Mouse (Mus musculus): ENCODE results near the gene Ralb. TPM values are rescaled to one million over a fixed set of nuclear protein-coding genes. Genes with fewer than 3 reads are reported as not detected.

Ralb gene
- polyA plus RNA-seq, 1 experiment from 2014 or later, result 102 TPM

DNA sequence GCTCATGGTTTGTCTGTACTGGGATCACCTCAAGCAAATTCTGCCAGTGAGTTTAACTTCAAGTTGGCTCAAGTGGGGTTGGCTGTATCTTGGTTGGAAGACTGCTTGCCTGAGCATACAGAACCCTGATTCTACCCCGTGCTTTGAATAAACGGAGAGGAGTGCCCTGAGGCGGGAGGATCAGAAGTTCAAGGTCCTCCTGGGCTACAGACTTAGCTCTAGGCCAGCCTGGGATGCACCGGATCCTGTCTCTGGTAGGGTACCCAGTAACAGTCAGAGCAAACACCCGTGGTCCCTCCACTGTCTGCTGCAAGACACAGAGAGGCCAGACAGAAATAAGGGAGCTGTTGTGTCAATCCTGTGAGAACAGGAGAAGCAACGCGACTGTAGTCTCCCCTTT lies 17.1 kb upstream of the Ralb start:
- Histone ChIP-seq H3K4me1 (ENCODE audit: control insufficient read depth, insufficient read depth, low read length) (no peaks in the 10 kb centered on the region), H3K36me3 (replicated peaks; ENCODE audit: control insufficient read depth, insufficient read depth, low read depth, low read length) (no peaks in the 10 kb centered on the region), H3K4me3 (ENCODE audit: low read depth, low read length) (no peak overlapping the region), H3K27me3 (ENCODE audit: control insufficient read depth, insufficient read depth, low read length) (no peaks in the 10 kb centered on the region), H3K9ac (replicated peaks; ENCODE audit: low read length) (no peak overlapping the region), H3K9me3 (replicated peaks; ENCODE audit: control insufficient read depth, low read length) (no peaks in the 10 kb centered on the region), H3K4me2 (ENCODE audit: low read depth, low read length) (no peak overlapping the region), H3K27ac (replicated peaks; ENCODE audit: low read depth, low read length) (no peak overlapping the region)
- WGBS, result 80% methylated on average over 7 of the region's 7 CpGs
- ATAC-seq (replicated peaks; ENCODE audit: insufficient number of reproducible peaks, low FRiP score, low TSS enrichment, low read depth), result no peak
- no peak for DNase-seq (ENCODE audit: low spot score)

DNA sequence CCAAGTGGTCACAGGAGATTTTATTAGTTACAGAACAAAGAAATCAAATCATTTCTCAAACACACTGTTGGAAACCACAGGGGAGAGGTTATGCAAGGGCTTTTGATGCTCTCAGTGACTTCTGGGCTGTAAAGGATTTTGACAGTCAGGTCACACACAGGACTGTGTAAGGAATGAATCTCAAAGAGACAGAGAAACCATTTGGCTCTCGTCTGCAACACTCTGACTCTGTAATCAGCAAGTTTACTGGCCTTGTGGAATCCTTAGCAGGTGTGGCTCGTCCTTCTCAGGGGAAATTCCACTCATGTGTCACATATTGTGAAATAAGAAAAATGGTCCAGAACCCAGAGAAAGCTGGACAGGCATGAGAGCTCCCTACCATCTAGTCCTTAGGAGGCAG lies 16.4 kb upstream of the Ralb start:
- H3K9me3 ChIP-seq (replicated peaks; ENCODE audit: control insufficient read depth, low read length), result no peaks in the 10 kb centered on the region
- H3K36me3 ChIP-seq (replicated peaks; ENCODE audit: control insufficient read depth, insufficient read depth, low read depth, low read length), result no peaks in the 10 kb centered on the region
- 63% methylated on average over 2 of the region's 2 CpGs for WGBS
- ATAC-seq (replicated peaks; ENCODE audit: insufficient number of reproducible peaks, low FRiP score, low TSS enrichment, low read depth) (no peak), DNase-seq (ENCODE audit: low spot score) (no peak)
- H3K27me3 ChIP-seq (ENCODE audit: control insufficient read depth, insufficient read depth, low read length), result no peaks in the 10 kb centered on the region
- no peak overlapping the region for H3K27ac ChIP-seq (replicated peaks; ENCODE audit: low read depth, low read length)
- no peak overlapping the region for H3K4me3 ChIP-seq (ENCODE audit: low read depth, low read length)
- no peaks in the 10 kb centered on the region for H3K4me1 ChIP-seq (ENCODE audit: control insufficient read depth, insufficient read depth, low read length)
- H3K4me2 ChIP-seq (ENCODE audit: low read depth, low read length), result no peak overlapping the region
- no peak overlapping the region for H3K9ac ChIP-seq (replicated peaks; ENCODE audit: low read length)

DNA sequence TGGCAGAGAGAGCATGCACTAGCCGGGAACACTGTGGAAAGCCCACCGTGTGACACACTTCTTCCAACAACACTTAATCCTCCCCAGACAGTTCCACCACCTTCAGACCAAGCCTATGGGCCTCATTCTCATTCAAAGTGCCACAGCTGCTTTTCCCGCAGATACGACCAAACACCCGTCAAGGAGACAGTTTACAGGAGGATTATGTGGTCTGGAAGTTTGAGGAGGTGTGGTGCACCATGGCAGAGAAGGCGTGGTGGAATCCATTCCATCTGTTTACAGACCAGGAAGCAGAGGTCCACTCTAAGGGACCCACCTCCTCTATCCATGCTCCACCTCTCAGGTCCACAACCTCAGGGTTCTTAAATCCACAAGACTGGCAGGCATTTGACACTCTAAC lies 14.7 kb upstream of the Ralb start:
- no peak for ATAC-seq (replicated peaks; ENCODE audit: insufficient number of reproducible peaks, low FRiP score, low TSS enrichment, low read depth)
- H3K9me3 ChIP-seq (replicated peaks; ENCODE audit: control insufficient read depth, low read length), result no peaks in the 10 kb centered on the region
- 82% methylated on average over 6 of the region's 6 CpGs for WGBS

DNA sequence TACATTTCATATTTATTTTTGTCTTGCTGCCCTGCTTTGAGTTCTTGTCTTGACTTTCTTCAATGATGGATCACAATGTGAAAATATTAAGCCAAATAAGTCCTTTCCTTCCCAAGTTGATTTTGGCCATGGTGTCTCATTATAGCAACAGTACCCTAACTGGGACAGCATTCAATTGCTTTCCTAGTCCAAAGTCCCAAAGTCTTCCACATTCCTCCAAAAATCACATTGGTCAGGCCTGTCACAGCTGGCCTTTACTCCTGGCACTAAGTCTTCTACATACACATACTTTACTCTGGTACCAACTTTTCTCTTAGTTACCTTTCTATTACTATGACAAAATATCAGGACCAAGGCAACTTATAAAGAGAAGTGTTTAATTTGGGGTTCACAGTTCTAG lies 14.2 kb upstream of the Ralb start:
- Histone ChIP-seq H3K4me1 (ENCODE audit: control insufficient read depth, insufficient read depth, low read length) (no peaks in the 10 kb centered on the region), H3K27me3 (ENCODE audit: control insufficient read depth, insufficient read depth, low read length) (no peaks in the 10 kb centered on the region), H3K4me2 (ENCODE audit: low read depth, low read length) (no peak overlapping the region), H3K9ac (replicated peaks; ENCODE audit: low read length) (no peak overlapping the region), H3K4me3 (ENCODE audit: low read depth, low read length) (no peak overlapping the region), H3K27ac (replicated peaks; ENCODE audit: low read depth, low read length) (no peak overlapping the region), H3K9me3 (replicated peaks; ENCODE audit: control insufficient read depth, low read length) (no peaks in the 10 kb centered on the region), H3K36me3 (replicated peaks; ENCODE audit: control insufficient read depth, insufficient read depth, low read depth, low read length) (no peaks in the 10 kb centered on the region)
- DNase-seq (ENCODE audit: low spot score), result no peak
- no peak for ATAC-seq (replicated peaks; ENCODE audit: insufficient number of reproducible peaks, low FRiP score, low TSS enrichment, low read depth)

More for the DNA sequence above, 14.7 kb upstream of the Ralb start:
- Histone ChIP-seq H3K4me3 (ENCODE audit: low read depth, low read length) (no peak overlapping the region), H3K27ac (replicated peaks; ENCODE audit: low read depth, low read length) (no peak overlapping the region), H3K27me3 (ENCODE audit: control insufficient read depth, insufficient read depth, low read length) (no peaks in the 10 kb centered on the region), H3K4me2 (ENCODE audit: low read depth, low read length) (no peak overlapping the region), H3K4me1 (ENCODE audit: control insufficient read depth, insufficient read depth, low read length) (no peaks in the 10 kb centered on the region), H3K9ac (replicated peaks; ENCODE audit: low read length) (no peak overlapping the region), H3K36me3 (replicated peaks; ENCODE audit: control insufficient read depth, insufficient read depth, low read depth, low read length) (no peaks in the 10 kb centered on the region)
- DNase-seq (ENCODE audit: low spot score), result no peak

GRCm38 (mm10) chr1:119518060-119518459 lies 13.5 kb upstream of the Ralb start:
- no peak for DNase-seq (ENCODE audit: low spot score)
- H3K27me3 ChIP-seq (ENCODE audit: control insufficient read depth, insufficient read depth, low read length), result no peaks in the 10 kb centered on the region
- H3K36me3 ChIP-seq (replicated peaks; ENCODE audit: control insufficient read depth, insufficient read depth, low read depth, low read length), result no peaks in the 10 kb centered on the region
- H3K27ac ChIP-seq (replicated peaks; ENCODE audit: low read depth, low read length), result no peak overlapping the region
- ATAC-seq (replicated peaks; ENCODE audit: insufficient number of reproducible peaks, low FRiP score, low TSS enrichment, low read depth), result no peak
- WGBS, result 90% methylated on average over 7 of the region's 7 CpGs
- no peak overlapping the region for H3K9ac ChIP-seq (replicated peaks; ENCODE audit: low read length)
- H3K4me2 ChIP-seq (ENCODE audit: low read depth, low read length), result no peak overlapping the region
- H3K9me3 ChIP-seq (replicated peaks; ENCODE audit: control insufficient read depth, low read length), result no peaks in the 10 kb centered on the region
- H3K4me3 ChIP-seq (ENCODE audit: low read depth, low read length), result no peak overlapping the region
- no peaks in the 10 kb centered on the region for H3K4me1 ChIP-seq (ENCODE audit: control insufficient read depth, insufficient read depth, low read length)

DNA sequence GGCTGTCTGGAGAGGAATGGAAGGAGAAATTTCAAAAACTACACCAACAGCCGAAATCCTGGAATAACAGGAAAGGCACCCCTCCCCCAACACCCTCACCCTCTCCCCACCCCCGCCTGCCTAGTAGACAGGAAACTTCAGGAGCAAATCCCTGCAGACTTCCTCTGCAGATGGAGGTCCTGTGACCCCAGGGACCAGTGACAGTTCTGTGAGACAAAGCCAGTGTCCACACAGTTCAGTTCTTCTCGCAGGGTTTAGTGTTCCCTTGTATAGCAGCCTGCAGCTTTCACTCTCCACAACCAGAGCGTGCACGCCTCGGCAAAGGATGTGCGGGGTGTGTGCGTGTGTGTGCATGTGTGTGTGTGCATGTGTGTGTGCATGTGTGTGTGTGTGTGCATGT lies 6.3 kb upstream of the Ralb start:
- no peak for DNase-seq (ENCODE audit: low spot score)
- H3K4me2 ChIP-seq (ENCODE audit: low read depth, low read length), result no peak overlapping the region

GRCm38 (mm10) chr1:119510409-119510808 lies 5.8 kb upstream of the Ralb start:
- Histone ChIP-seq H3K9me3 (replicated peaks; ENCODE audit: control insufficient read depth, low read length) (no peaks in the 10 kb centered on the region), H3K4me2 (ENCODE audit: low read depth, low read length) (no peak overlapping the region), H3K4me3 (ENCODE audit: low read depth, low read length) (no peak overlapping the region), H3K4me1 (ENCODE audit: control insufficient read depth, insufficient read depth, low read length) (no peaks in the 10 kb centered on the region), H3K36me3 (replicated peaks; ENCODE audit: control insufficient read depth, insufficient read depth, low read depth, low read length) (no peaks in the 10 kb centered on the region), H3K27me3 (ENCODE audit: control insufficient read depth, insufficient read depth, low read length) (no peaks in the 10 kb centered on the region), H3K27ac (replicated peaks; ENCODE audit: low read depth, low read length) (no peak overlapping the region), H3K9ac (replicated peaks; ENCODE audit: low read length) (no peak overlapping the region)
- DNase-seq (ENCODE audit: low spot score) (no peak), ATAC-seq (replicated peaks; ENCODE audit: insufficient number of reproducible peaks, low FRiP score, low TSS enrichment, low read depth) (no peak)
- whole genome bisulfite sequencing, result 67% methylated on average over 9 of the region's 9 CpGs

More for the DNA sequence above, 6.3 kb upstream of the Ralb start:
- ATAC-seq (replicated peaks; ENCODE audit: insufficient number of reproducible peaks, low FRiP score, low TSS enrichment, low read depth), result no peak
- H3K27me3 ChIP-seq (ENCODE audit: control insufficient read depth, insufficient read depth, low read length), result no peaks in the 10 kb centered on the region
- H3K4me1 ChIP-seq (ENCODE audit: control insufficient read depth, insufficient read depth, low read length), result no peaks in the 10 kb centered on the region
- no peak overlapping the region for H3K9ac ChIP-seq (replicated peaks; ENCODE audit: low read length)
- H3K27ac ChIP-seq (replicated peaks; ENCODE audit: low read depth, low read length), result no peak overlapping the region
- WGBS, result 59% methylated on average over 8 of the region's 8 CpGs
- no peaks in the 10 kb centered on the region for H3K9me3 ChIP-seq (replicated peaks; ENCODE audit: control insufficient read depth, low read length)
- no peak overlapping the region for H3K4me3 ChIP-seq (ENCODE audit: low read depth, low read length)
- no peaks in the 10 kb centered on the region for H3K36me3 ChIP-seq (replicated peaks; ENCODE audit: control insufficient read depth, insufficient read depth, low read depth, low read length)

DNA sequence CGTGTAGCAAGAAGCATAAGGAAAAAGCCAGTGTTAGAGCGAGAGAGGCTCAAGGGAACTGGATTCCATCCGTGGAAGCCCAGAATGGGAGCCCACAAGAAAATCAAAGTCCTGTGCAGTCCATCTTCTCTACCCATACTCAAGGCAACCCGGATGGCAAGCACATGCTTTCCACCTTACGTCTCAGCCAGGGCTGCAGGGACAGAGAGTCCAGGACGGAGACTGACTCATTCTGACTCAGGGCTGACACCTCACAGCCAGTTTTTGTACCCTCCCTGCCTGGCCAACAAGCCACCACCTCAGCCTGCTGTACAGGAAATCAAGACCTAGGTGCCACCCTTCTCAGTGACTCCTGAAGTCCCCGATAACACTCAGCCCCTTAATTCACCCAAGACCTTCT lies 4.9 kb upstream of the Ralb start:
- no peak overlapping the region for H3K27ac ChIP-seq (replicated peaks; ENCODE audit: low read depth, low read length)
- H3K4me3 ChIP-seq (ENCODE audit: low read depth, low read length), result no peak overlapping the region
- 85% methylated on average over 7 of the region's 7 CpGs for WGBS
- no peaks in the 10 kb centered on the region for H3K36me3 ChIP-seq (replicated peaks; ENCODE audit: control insufficient read depth, insufficient read depth, low read depth, low read length)
- no peak for ATAC-seq (replicated peaks; ENCODE audit: insufficient number of reproducible peaks, low FRiP score, low TSS enrichment, low read depth)
- no peaks in the 10 kb centered on the region for H3K4me1 ChIP-seq (ENCODE audit: control insufficient read depth, insufficient read depth, low read length)
- H3K4me2 ChIP-seq (ENCODE audit: low read depth, low read length), result no peak overlapping the region
- H3K9ac ChIP-seq (replicated peaks; ENCODE audit: low read length), result no peak overlapping the region
- DNase-seq (ENCODE audit: low spot score), result no peak
- no peaks in the 10 kb centered on the region for H3K9me3 ChIP-seq (replicated peaks; ENCODE audit: control insufficient read depth, low read length)
- H3K27me3 ChIP-seq (ENCODE audit: control insufficient read depth, insufficient read depth, low read length), result no peaks in the 10 kb centered on the region
